Mouse (Mus musculus): ENCODE measurements at regions not wholly inside any gene's neighbourhood (a gene's known extent, or its start where the extent isn't known, plus 50 kb on each side); places are given as distances from the start of the nearest gene placed in this dataset.

- no peak for DNase-seq
Measured at GRCm38 (mm10) chr17:77819698-77820097, 380.4 kb upstream of the Crim1 start.

- DNase-seq = no peak
Measured at GRCm38 (mm10) chr17:77843949-77844348, 356.1 kb upstream of the Crim1 start.

- DNase-seq = no peak
Measured at GRCm38 (mm10) chr17:77874497-77874896, 325.6 kb upstream of the Crim1 start.

- peak; percentile 19 for DNase-seq
Measured at GRCm38 (mm10) chr17:77877016-77877415, 323.0 kb upstream of the Crim1 start.

- DNase-seq = no peak
Measured at GRCm38 (mm10) chr17:77885150-77885549, 314.9 kb upstream of the Crim1 start.

- DNase-seq = no peak
Measured at GRCm38 (mm10) chr17:77889147-77889546, 310.9 kb upstream of the Crim1 start.

GRCm38 (mm10) chr17:77904412-77904811, 295.6 kb upstream of the Crim1 start:
- no peak for DNase-seq

- no peak for DNase-seq
Measured at GRCm38 (mm10) chr17:77913962-77914450, 286.0 kb upstream of the Crim1 start.

GRCm38 (mm10) chr17:77930253-77930652, 269.8 kb upstream of the Crim1 start:
- no peak for DNase-seq

GRCm38 (mm10) chr17:77930967-77931591, 269.0 kb upstream of the Crim1 start:
- peak; percentile 59 for DNase-seq

- no peak for DNase-seq
Measured at GRCm38 (mm10) chr17:77933192-77933591, 266.9 kb upstream of the Crim1 start.

- DNase-seq = no peak
Measured at GRCm38 (mm10) chr17:77958048-77958447, 242.0 kb upstream of the Crim1 start.

GRCm38 (mm10) chr17:77961296-77961695, 238.8 kb upstream of the Crim1 start:
- DNase-seq = peak; percentile 74

GRCm38 (mm10) chr17:77963358-77963757, 236.7 kb upstream of the Crim1 start:
- no peak for DNase-seq

- no peak for DNase-seq
Measured at GRCm38 (mm10) chr17:77968510-77968909, 231.5 kb upstream of the Crim1 start.

- no peak for DNase-seq
Measured at GRCm38 (mm10) chr17:77969187-77969586, 230.9 kb upstream of the Crim1 start.

Measured in retina, postnatal 1 day (tissue).